Mouse (Mus musculus): ENCODE data around the gene Mars2.

DNA sequence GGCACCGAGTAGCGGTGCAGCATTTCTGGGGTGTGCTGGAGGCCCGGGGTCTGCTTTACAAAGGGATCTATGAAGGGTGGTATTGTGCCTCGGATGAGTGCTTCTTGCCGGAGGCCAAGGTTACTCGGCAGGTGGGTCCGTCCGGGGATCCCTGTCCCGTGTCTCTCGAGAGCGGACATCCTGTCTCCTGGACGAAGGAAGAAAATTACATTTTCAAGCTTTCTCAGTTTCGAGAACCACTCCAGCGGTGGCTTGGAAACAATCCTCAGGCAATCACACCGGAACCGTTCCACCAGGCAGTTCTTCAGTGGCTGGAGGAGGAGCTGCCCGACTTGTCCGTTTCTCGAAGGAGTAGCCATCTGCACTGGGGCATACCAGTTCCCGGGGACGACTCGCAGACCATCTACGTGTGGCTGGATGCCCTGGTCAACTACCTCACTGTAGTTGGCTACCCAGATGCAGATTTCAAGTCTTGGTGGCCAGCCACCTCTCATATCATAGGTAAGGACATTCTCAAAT lies 725 bp downstream of the Mars2 start:
- no peak for TF ChIP-seq POLR2A (IDR thresholded peaks at IDR 0.05; ENCODE audit: borderline replicate concordance, extremely low read depth, insufficient read depth, insufficient read length, poor library complexity, severe bottlenecking)
- no peak for TF ChIP-seq CTCF (IDR thresholded peaks at IDR 0.05; ENCODE audit: borderline replicate concordance, extremely low read depth, insufficient read depth, insufficient read length)

Measured in brain, embryonic 14.5 days (tissue).